Mouse (Mus musculus) NIH3T3 (cell line): ENCODE results near the gene Abtb2.

ENCODE experiments used
- DNase-seq: peaks from one replicate; pipeline ENCODE4 v3.0.0-alpha.2; 2012; ENCODE audit warnings: low read depth

Gene Abtb2

GRCm38 (mm10) chr2:103690425-103690824 is 124.3 kb downstream of the Abtb2 start:
- DNase-seq, result no peak

GRCm38 (mm10) chr2:103690828-103691227 is 124.7 kb downstream of the Abtb2 start:
- DNase-seq, result no peak

- DNase-seq, result no peak
These were observed 125.2 kb downstream of the Abtb2 start for GRCm38 (mm10) chr2:103691278-103691677.

GRCm38 (mm10) chr2:103692810-103693209 is 126.7 kb downstream of the Abtb2 start:
- no peak for DNase-seq

GRCm38 (mm10) chr2:103694777-103695563 is 128.9 kb downstream of the Abtb2 start:
- DNase-seq, result peak; percentile 48

GRCm38 (mm10) chr2:103696177-103696576 is 130.1 kb downstream of the Abtb2 start:
- DNase-seq, result peak; percentile 98

- DNase-seq, result no peak
These were observed 134.4 kb downstream of the Abtb2 start for GRCm38 (mm10) chr2:103700514-103700913.

GRCm38 (mm10) chr2:103703336-103703735 is 137.2 kb downstream of the Abtb2 start:
- DNase-seq, result no peak

GRCm38 (mm10) chr2:103703865-103704264 is 137.8 kb downstream of the Abtb2 start:
- no peak for DNase-seq

- DNase-seq, result no peak
These were observed 139.7 kb downstream of the Abtb2 start for GRCm38 (mm10) chr2:103705826-103706225.

- peak; percentile 98 for DNase-seq
These were observed 140.1 kb downstream of the Abtb2 start for GRCm38 (mm10) chr2:103706226-103706625.

GRCm38 (mm10) chr2:103707056-103707776 is 141.1 kb downstream of the Abtb2 start:
- DNase-seq, result no peak

GRCm38 (mm10) chr2:103710849-103711248 is 144.7 kb downstream of the Abtb2 start:
- no peak for DNase-seq

GRCm38 (mm10) chr2:103713831-103714230 is 147.7 kb downstream of the Abtb2 start:
- DNase-seq, result no peak

- DNase-seq, result no peak
These were observed 148.3 kb downstream of the Abtb2 start for GRCm38 (mm10) chr2:103714412-103714811.

- peak; percentile 91 for DNase-seq
These were observed 152.6 kb downstream of the Abtb2 start for GRCm38 (mm10) chr2:103718594-103719291.

- DNase-seq, result no peak
These were observed 153.2 kb downstream of the Abtb2 start for GRCm38 (mm10) chr2:103719292-103719646.

- DNase-seq, result no peak
These were observed 158.4 kb downstream of the Abtb2 start for GRCm38 (mm10) chr2:103724521-103724920.

GRCm38 (mm10) chr2:103728027-103728540 is 162.0 kb downstream of the Abtb2 start:
- no peak for DNase-seq

GRCm38 (mm10) chr2:103730999-103731398 is 164.9 kb downstream of the Abtb2 start:
- no peak for DNase-seq

GRCm38 (mm10) chr2:103731423-103731822 is 165.3 kb downstream of the Abtb2 start:
- no peak for DNase-seq

GRCm38 (mm10) chr2:103742821-103743220 is 176.7 kb downstream of the Abtb2 start:
- no peak for DNase-seq

GRCm38 (mm10) chr2:103743536-103743935 is 177.4 kb downstream of the Abtb2 start:
- DNase-seq, result no peak
